Mouse (Mus musculus): ENCODE results near the gene 1700067K01Rik. TPM values are rescaled to one million over a fixed set of nuclear protein-coding genes. Genes with fewer than 3 reads are reported as not detected.
A peak's percentile ranks its signal among the peaks of the same experiment; 100 is the strongest.

1700067K01Rik gene
- polyA plus RNA-seq, 1 experiment from 2014 or later = 1.0 TPM

DNA sequence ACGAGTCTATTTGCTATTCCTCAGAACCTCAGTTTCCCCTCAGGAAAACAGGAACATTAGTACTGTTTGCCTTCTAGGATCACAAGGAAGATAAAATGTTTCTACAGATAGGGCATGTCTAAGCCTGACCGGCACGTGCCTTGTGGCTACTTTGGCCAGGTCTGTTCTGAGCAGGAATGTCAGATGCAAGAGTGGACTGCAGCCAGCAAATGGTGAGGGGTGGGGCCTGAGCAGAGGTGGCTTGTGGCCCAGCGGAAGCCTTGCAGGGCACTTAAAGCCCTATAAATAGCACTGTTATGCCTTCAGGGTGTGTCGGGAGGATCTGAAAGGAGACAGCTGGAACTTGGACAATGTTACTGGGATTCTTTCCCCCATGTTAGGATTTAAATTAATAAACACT lies 21.8 kb downstream of the 1700067K01Rik start:
- Histone ChIP-seq H3K27me3 (replicated peaks; ENCODE audit: insufficient read depth, low read length) (no peaks in the 10 kb centered on the region), H3K9ac (replicated peaks; ENCODE audit: low read depth) (no peak overlapping the region), H3K36me3 (ENCODE audit: insufficient read depth, low read length) (no peaks in the 10 kb centered on the region), H3K27ac (ENCODE audit: low read length) (no peak overlapping the region), H3K4me3 (ENCODE audit: low read depth, low read length) (no peak overlapping the region), H3K4me1 (ENCODE audit: insufficient read depth, low read depth, low read length) (peaks cover 26% of the 10 kb centered on the region), H3K4me2 (replicated peaks; ENCODE audit: low read depth, low read length) (no peak overlapping the region), H3K9me3 (ENCODE audit: low read length) (no peaks in the 10 kb centered on the region)
- WGBS = 6% methylated on average over 5 of the region's 5 CpGs
- TF ChIP-seq EP300 (IDR thresholded peaks at IDR 0.05) (0 out of 2 replicates have a peak, but pooled peaks have one; percentile 26), CTCF (IDR thresholded peaks at IDR 0.05) (no peak)
- peak; percentile 83 for DNase-seq (ENCODE audit: low spot score)
- ATAC-seq = peak; percentile 71

DNA sequence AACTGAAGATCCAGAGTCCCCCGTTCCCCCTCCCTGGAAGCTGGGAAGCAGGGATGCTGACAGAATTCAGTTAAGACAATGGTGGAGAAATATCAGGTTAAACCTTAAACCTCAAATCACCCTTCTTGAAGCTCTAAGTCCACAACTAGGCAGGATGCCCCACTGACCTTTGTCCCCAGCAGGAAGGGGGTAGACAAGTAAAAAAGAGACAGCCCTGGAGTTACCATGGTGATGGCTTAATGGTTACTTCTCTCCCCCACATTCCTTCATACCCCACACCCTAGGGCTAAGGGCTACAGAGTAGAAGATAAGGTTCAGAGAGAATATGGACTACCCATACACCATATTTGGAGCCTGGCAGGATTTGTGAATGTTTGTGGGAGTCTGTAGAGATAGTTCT lies 22.3 kb downstream of the 1700067K01Rik start:
- H3K27me3 ChIP-seq (replicated peaks; ENCODE audit: insufficient read depth, low read length) = no peaks in the 10 kb centered on the region
- ATAC-seq = no peak
- H3K4me3 ChIP-seq (ENCODE audit: low read depth, low read length) = no peak overlapping the region
- no peak overlapping the region for H3K9ac ChIP-seq (replicated peaks; ENCODE audit: low read depth)
- TF ChIP-seq CTCF (IDR thresholded peaks at IDR 0.05) (no peak), EP300 (IDR thresholded peaks at IDR 0.05) (no peak)
- no peaks in the 10 kb centered on the region for H3K36me3 ChIP-seq (ENCODE audit: insufficient read depth, low read length)
- no peaks in the 10 kb centered on the region for H3K9me3 ChIP-seq (ENCODE audit: low read length)
- DNase-seq (ENCODE audit: low spot score) = no peak
- H3K4me1 ChIP-seq (ENCODE audit: insufficient read depth, low read depth, low read length) = peaks cover 26% of the 10 kb centered on the region
- WGBS = 64% methylated on average over 1 of the region's 1 CpGs
- H3K27ac ChIP-seq (ENCODE audit: low read length) = no peak overlapping the region
- H3K4me2 ChIP-seq (replicated peaks; ENCODE audit: low read depth, low read length) = no peak overlapping the region

DNA sequence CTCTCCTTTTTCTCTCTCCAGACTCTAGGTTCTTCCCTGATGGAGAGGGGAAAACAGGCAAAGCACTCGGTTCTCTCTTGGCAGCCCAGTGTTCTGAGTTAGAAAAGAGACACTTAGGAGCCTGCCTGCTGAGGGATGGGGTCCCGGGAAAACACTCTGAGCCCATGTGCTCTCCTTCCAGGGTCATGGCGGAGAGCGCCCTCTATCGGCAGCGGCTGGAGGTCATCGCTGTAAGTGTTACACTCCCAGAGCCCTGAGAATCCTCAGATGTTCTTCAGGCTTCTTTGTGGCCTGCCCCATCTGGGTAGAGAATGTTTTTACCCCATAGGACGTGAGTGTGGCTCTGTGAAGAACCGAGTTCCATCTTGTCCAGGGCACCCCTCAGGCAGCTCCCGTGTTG lies 22.9 kb downstream of the 1700067K01Rik start:
- no peak overlapping the region for H3K27ac ChIP-seq (ENCODE audit: low read length)
- H3K9ac ChIP-seq (replicated peaks; ENCODE audit: low read depth) = no peak overlapping the region
- 20% methylated on average over 10 of the region's 10 CpGs for WGBS
- no peak overlapping the region for H3K4me2 ChIP-seq (replicated peaks; ENCODE audit: low read depth, low read length)
- H3K4me1 ChIP-seq (ENCODE audit: insufficient read depth, low read depth, low read length) = peaks cover 26% of the 10 kb centered on the region
- DNase-seq (ENCODE audit: low spot score) (peak; percentile 41), ATAC-seq (no peak)
- no peaks in the 10 kb centered on the region for H3K36me3 ChIP-seq (ENCODE audit: insufficient read depth, low read length)
- H3K9me3 ChIP-seq (ENCODE audit: low read length) = no peaks in the 10 kb centered on the region
- H3K27me3 ChIP-seq (replicated peaks; ENCODE audit: insufficient read depth, low read length) = no peaks in the 10 kb centered on the region
- TF ChIP-seq CTCF (IDR thresholded peaks at IDR 0.05) (peak; percentile 81), EP300 (IDR thresholded peaks at IDR 0.05) (no peak)
- no peak overlapping the region for H3K4me3 ChIP-seq (ENCODE audit: low read depth, low read length)

DNA sequence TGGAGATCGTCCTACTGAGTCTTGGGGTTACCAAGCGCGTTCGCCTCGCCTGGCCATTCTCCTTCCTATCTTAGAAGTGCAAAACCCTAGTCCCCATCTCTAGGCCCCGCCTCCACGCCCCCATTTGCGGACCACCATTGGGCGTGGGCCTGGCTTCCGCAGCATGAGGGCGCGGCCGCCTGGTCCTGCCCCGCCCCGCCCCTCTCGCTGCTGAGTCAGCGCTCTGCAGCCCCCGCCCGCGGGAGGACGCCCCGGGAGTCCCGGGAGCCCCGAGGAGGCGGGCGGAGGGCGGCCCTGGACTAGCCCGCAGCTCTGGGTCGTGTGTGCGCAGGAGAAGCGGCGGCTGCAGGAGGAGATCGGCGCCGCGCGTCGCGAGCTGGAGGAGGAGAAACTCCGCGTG lies 24.6 kb downstream of the 1700067K01Rik start:
- 4% methylated on average over 40 of the region's 41 CpGs for WGBS
- DNase-seq (ENCODE audit: low spot score) = peak; percentile 52
- H3K9ac ChIP-seq (replicated peaks; ENCODE audit: low read depth) = no peak overlapping the region
- peak overlapping the region; percentile 72 for H3K4me2 ChIP-seq (replicated peaks; ENCODE audit: low read depth, low read length)
- TF ChIP-seq EP300 (IDR thresholded peaks at IDR 0.05) (no peak), CTCF (IDR thresholded peaks at IDR 0.05) (no peak)
- no peaks in the 10 kb centered on the region for H3K9me3 ChIP-seq (ENCODE audit: low read length)
- no peak overlapping the region for H3K27ac ChIP-seq (ENCODE audit: low read length)
- peak; percentile 34 for ATAC-seq
- peak overlapping the region; percentile 32 for H3K4me3 ChIP-seq (ENCODE audit: low read depth, low read length)
- no peaks in the 10 kb centered on the region for H3K36me3 ChIP-seq (ENCODE audit: insufficient read depth, low read length)
- H3K4me1 ChIP-seq (ENCODE audit: insufficient read depth, low read depth, low read length) = peaks cover 26% of the 10 kb centered on the region
- H3K27me3 ChIP-seq (replicated peaks; ENCODE audit: insufficient read depth, low read length) = no peaks in the 10 kb centered on the region

DNA sequence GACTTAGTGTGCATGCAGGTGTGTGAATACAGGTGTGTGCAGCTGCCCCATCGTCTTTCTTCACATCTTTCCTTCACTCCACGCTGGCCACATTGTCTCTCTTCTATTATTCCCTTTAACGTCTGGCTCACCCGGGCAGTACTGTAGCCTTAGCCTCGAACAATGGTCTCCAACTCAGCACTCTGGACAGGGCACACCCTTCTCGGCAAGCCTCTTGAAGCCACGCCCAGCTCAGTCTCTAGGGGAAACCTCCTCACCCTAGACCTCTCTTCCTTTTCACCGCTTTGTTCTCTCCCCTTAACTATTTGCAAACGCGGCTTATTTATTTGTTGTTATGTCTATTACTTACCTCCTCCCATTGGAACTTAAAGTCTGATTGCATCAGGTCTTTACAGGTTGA lies 26.1 kb downstream of the 1700067K01Rik start:
- no peak overlapping the region for H3K27ac ChIP-seq (ENCODE audit: low read length)
- DNase-seq (ENCODE audit: low spot score) = peak; percentile 40
- WGBS = 13% methylated on average over 10 of the region's 10 CpGs

DNA sequence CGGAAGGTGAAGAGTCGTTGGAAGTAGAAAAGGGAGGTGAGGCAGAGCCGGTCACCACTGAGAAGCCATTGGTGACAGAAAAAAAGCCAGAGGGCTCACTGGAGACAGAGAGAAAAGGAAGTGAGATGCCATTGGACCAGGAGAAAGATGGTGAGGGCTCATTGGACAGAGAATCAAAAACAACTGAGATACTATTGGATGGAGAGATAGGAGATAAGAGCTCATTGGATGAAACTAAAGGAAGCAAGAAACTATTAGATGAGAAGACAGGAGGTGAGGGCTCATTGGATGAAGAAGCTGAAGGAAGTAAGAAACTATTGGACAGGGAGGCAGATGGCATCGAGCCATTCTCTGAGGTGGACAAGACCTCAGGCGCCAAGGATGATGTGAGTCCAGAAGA lies 28.0 kb downstream of the 1700067K01Rik start:
- DNase-seq (ENCODE audit: low spot score) = no peak
- no peak overlapping the region for H3K4me3 ChIP-seq (ENCODE audit: low read depth, low read length)
- no peaks in the 10 kb centered on the region for H3K9me3 ChIP-seq (ENCODE audit: low read length)
- no peak overlapping the region for H3K9ac ChIP-seq (replicated peaks; ENCODE audit: low read depth)
- H3K27me3 ChIP-seq (replicated peaks; ENCODE audit: insufficient read depth, low read length) = no peaks in the 10 kb centered on the region
- no peak for TF ChIP-seq CTCF (IDR thresholded peaks at IDR 0.05)
- no peak for TF ChIP-seq EP300 (IDR thresholded peaks at IDR 0.05)
- H3K4me2 ChIP-seq (replicated peaks; ENCODE audit: low read depth, low read length) = no peak overlapping the region
- ATAC-seq = no peak
- 82% methylated on average over 5 of the region's 5 CpGs for WGBS
- H3K36me3 ChIP-seq (ENCODE audit: insufficient read depth, low read length) = no peaks in the 10 kb centered on the region
- no peak overlapping the region for H3K27ac ChIP-seq (ENCODE audit: low read length)
- H3K4me1 ChIP-seq (ENCODE audit: insufficient read depth, low read depth, low read length) = peaks cover 7% of the 10 kb centered on the region; the same call in 1 of the 2 replicates

More for the DNA sequence above, 26.1 kb downstream of the 1700067K01Rik start:
- no peak for TF ChIP-seq EP300 (IDR thresholded peaks at IDR 0.05)
- TF ChIP-seq CTCF (IDR thresholded peaks at IDR 0.05) = no peak
- Histone ChIP-seq H3K27me3 (replicated peaks; ENCODE audit: insufficient read depth, low read length) (no peaks in the 10 kb centered on the region), H3K4me2 (replicated peaks; ENCODE audit: low read depth, low read length) (no peak overlapping the region), H3K36me3 (ENCODE audit: insufficient read depth, low read length) (no peaks in the 10 kb centered on the region), H3K9ac (replicated peaks; ENCODE audit: low read depth) (no peak overlapping the region), H3K4me3 (ENCODE audit: low read depth, low read length) (no peak overlapping the region), H3K9me3 (ENCODE audit: low read length) (no peaks in the 10 kb centered on the region), H3K4me1 (ENCODE audit: insufficient read depth, low read depth, low read length) (peaks cover 20% of the 10 kb centered on the region)
- no peak for ATAC-seq

DNA sequence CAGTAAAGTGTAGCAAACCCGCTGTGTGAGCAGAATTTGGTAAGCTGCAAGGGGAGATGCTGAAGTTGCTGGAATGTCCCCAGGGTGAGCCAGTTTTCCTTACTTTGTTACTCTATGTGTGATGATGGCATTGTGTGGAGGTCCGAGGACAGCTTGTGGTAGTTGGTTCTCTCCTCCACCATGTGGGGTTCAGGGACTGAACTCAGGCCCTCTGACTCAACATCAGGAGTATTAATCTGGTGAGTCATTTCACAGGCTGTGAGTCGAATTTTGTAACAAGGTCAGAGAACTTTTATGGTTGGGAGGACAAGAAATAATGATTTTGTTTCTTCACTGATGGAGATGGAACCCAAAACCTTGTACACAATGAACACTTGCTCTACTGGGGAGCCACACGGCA lies 31.5 kb downstream of the 1700067K01Rik start:
- 71% methylated on average over 4 of the region's 4 CpGs for WGBS
- no peak overlapping the region for H3K4me2 ChIP-seq (replicated peaks; ENCODE audit: low read depth, low read length)

More for the DNA sequence above, 31.5 kb downstream of the 1700067K01Rik start:
- no peaks in the 10 kb centered on the region for H3K27me3 ChIP-seq (replicated peaks; ENCODE audit: insufficient read depth, low read length)
- no peaks in the 10 kb centered on the region for H3K4me1 ChIP-seq (ENCODE audit: insufficient read depth, low read depth, low read length)
- no peaks in the 10 kb centered on the region for H3K36me3 ChIP-seq (ENCODE audit: insufficient read depth, low read length)
- no peak overlapping the region for H3K9ac ChIP-seq (replicated peaks; ENCODE audit: low read depth)
- DNase-seq (ENCODE audit: low spot score) (no peak), ATAC-seq (no peak)
- TF ChIP-seq EP300 (IDR thresholded peaks at IDR 0.05) (no peak), CTCF (IDR thresholded peaks at IDR 0.05) (no peak)
- H3K27ac ChIP-seq (ENCODE audit: low read length) = no peak overlapping the region
- H3K9me3 ChIP-seq (ENCODE audit: low read length) = no peaks in the 10 kb centered on the region
- H3K4me3 ChIP-seq (ENCODE audit: low read depth, low read length) = no peak overlapping the region

All from lung, postnatal 0 days (tissue).